Mouse (Mus musculus): ENCODE data around the gene Slfn3. TPM values are rescaled to one million over a fixed set of nuclear protein-coding genes. Genes with fewer than 3 reads are reported as not detected.

Slfn3 gene
- polyA plus RNA-seq (2017; shearing (Covaris generic)) = 7.4 TPM

GRCm38 (mm10) chr11:83191134-83191893, at the start of gene Slfn3:
TSS of gene Slfn3 (plus strand) at chr11:83191330.

GRCm38 (mm10) chr11:83174948-83175539, 16.1 kb upstream of the Slfn3 start, which contains the start of gene Slfn4:
TSS of gene Slfn4 (plus strand) at chr11:83175186.

Other genes with a start within 250 kb of the Slfn3 start
- gene Slfn5, start 240.0 kb upstream of the Slfn3 start, polyA plus RNA-seq (2017; shearing (Covaris generic)) = 53.0 TPM
- gene Slfn9, start 199.5 kb upstream of the Slfn3 start, polyA plus RNA-seq (2017; shearing (Covaris generic)) = 23.4 TPM
- gene Slfn8, start 170.5 kb upstream of the Slfn3 start, polyA plus RNA-seq (2017; shearing (Covaris generic)) = 148 TPM
- gene Slfn2, start 126.2 kb upstream of the Slfn3 start, polyA plus RNA-seq (2017; shearing (Covaris generic)) = 617 TPM
- gene Slfn1, start 74.5 kb upstream of the Slfn3 start, polyA plus RNA-seq (2017; shearing (Covaris generic)) = 239 TPM
- 0.93 TPM for gene Slfn4, start 16.1 kb upstream of the Slfn3 start, polyA plus RNA-seq (2017; shearing (Covaris generic))
- 0.32 TPM for gene Slfn14, start 95.4 kb downstream of the Slfn3 start, polyA plus RNA-seq (2017; shearing (Covaris generic))
- gene Ap2b1, start 107.7 kb downstream of the Slfn3 start, polyA plus RNA-seq (2017; shearing (Covaris generic)) = 56.3 TPM
- 13.2 TPM for gene Pex12, start 111.3 kb downstream of the Slfn3 start, polyA plus RNA-seq (2017; shearing (Covaris generic))
- gene Rasl10b, start 217.8 kb downstream of the Slfn3 start, polyA plus RNA-seq (2017; shearing (Covaris generic)) = not detected
- not detected for gene Gas2l2, start 238.1 kb downstream of the Slfn3 start, polyA plus RNA-seq (2017; shearing (Covaris generic))
- gene 1700020L24Rik, start 246.3 kb downstream of the Slfn3 start, polyA plus RNA-seq (2017; shearing (Covaris generic)) = 2.3 TPM